Mouse (Mus musculus) monocyte, adult 5-6 weeks (primary cell): Measurements from ENCODE around the gene Fgf12. TPM values are rescaled to one million over a fixed set of nuclear protein-coding genes. Genes with fewer than 3 reads are reported as not detected.

Experiments
- ATAC-seq: fragments of 153-309, 156-312 bp; replicated peaks from 2 replicates; pipeline ENCODE4 v1.8.0; 2017; ENCODE audit warnings: mild to moderate bottlenecking; ENCODE audit not compliant: low TSS enrichment, insufficient number of reproducible peaks, severe bottlenecking, poor library complexity, low FRiP score
- total RNA-seq: library from RNA; stranded (forward); fragments of 200-1000, 200-491, 200-594 nt; gene quantifications from 3 replicates; pipeline ENCODE4 v1.2.3, GENCODE M21; 2017

Gene Fgf12
- total RNA-seq, result not detected in 3 replicates

DNA sequence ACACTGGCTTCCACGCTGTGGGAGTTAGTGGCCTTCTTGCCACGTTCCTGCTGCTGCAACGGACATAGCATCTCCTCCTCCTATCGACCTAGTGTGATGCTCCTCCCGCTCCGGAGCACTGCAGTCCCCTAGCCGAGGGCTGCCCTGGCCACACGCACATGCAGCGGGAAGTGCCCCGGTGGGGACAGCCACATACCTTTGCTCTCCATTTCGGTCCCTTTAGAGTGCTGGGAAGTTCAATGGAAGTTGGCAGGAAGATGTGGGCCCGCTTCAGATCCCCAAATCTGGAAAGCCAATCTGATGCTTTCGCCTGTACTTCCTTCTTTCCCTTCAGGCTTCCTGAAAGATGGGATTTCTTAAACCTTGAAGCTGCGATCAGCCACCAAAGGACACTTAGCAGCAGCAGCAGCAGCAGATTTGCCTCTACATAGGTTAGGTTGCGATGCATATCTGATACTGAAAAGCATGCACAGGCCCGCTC lies at the start of gene Fgf12:
Gene Fgf12, minus strand, starts transcription at position 431 of the 481 bp plus-strand sequence.
- no peak for ATAC-seq

DNA sequence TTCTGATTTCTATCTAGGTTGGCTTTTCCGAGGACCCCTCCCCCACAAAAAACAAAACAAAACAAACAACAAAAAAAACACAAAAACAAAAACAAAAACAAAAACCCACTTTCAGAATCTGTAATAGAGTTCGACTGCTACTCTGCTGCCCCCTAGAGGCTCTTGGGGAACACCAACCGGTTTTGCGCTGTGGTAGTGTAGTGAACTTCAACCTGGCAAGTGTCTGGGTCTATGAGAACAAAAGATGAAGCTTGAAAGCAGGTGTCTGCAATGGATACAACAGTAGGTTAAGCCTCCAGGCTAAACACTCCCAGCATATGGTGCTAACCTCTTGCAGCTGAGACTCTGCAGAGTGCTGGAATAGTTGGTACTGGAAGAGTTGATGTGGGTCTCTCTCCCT lies 40.2 kb upstream of the Fgf12 start:
- ATAC-seq, result no peak

DNA sequence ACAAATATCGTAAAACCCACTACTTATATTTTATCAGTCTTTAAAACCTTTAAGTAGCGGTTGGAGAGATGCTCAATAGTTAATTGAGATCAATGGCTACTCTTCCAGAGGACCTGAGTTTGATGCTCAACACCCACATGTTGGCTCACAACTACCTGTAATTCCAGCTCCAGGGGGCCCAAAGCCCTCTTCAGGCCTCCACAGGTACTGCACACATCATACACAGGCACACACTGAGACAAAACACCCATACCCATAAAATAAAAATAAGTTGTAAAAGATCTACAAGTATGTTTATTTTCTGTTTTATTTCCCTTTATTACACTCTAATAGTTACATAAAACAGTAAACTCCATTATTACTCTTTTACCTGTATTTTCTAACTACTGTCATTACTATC lies 17.4 kb upstream of the Fgf12 start:
- no peak for ATAC-seq

DNA sequence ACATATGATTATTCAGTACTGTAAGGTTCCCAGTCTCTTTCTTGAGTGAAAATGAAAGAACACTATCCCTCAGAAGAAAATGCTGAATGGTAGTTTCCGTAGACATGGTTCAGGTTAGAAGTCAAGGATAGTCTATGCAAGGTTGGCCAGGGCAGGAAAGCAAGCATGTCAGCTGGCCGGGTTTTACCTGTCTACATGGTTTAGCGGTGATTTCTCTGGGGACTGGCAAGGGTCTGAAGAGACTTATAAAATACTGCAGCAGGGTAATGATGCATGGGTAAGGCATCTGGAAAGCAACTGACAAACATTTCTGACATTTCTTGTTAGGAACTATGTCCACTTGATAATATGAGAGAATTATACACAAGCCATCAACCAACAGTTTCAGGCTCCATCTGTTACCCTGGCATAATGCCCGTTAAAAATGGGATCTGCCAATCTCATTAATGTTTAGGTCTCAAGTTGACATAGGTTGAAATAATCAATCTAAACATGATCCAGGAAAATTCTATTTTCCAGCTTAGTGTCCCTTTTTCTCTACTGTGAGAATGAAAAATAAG lies 8.6 kb upstream of the Fgf12 start:
- no peak for ATAC-seq

DNA sequence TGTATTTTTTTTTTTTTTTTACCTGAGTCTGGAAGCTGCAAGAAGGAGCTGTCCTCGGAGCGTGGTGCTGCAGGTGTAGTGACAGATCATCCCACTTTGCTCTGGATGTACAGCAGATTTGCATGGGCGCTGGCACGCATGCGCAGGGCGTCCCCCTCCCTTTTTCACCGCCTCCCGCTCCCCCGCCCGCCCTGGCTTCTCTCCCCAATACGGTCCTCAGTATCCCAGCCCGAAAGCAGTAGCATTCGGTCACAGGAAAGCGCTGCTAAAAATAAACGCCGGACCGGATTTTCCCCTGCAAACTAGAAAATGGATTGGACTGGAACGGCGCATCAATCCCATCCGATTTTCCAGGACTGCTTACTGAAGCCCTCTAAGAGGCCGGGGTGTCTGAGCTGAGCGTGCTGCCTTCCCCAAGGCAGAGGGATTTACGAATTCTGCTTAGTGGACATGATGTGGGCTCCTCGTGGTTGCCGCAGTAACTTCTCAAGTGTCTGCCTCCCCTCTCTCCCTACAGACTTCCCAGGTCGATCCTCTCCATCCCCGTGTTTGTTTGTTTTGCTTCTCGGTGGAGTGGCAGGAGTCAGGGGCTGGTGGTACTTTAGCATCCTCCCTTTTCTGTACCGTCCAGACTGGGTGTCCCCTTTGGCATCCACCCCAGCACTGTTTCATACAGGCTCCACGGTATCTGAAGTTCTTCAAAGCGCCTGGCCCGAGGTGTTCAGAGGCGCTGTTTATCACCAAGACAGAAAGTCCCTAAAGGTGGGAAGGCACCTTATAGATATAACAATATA lies 453 bp upstream of the Fgf12 start:
- no peak for ATAC-seq

DNA sequence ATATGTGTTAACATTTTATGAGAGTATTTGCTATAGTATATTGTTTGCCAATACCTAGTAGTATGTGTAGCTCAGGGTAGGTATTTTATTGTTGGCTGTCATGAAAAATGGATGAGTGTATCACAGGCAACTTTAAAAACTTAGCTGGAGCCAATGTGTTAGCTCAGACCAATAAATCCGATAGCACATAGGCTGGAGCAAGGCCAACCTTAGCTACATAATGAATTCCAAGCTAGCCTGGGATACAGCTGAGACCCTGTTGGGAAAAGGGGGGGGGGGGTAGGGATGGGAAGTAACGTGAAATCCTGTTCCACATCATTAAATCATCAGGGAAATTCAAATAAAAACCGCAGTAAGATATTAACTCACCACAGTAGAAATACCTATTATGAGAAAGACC lies 18.4 kb downstream of the Fgf12 start:
- ATAC-seq, result no peak

DNA sequence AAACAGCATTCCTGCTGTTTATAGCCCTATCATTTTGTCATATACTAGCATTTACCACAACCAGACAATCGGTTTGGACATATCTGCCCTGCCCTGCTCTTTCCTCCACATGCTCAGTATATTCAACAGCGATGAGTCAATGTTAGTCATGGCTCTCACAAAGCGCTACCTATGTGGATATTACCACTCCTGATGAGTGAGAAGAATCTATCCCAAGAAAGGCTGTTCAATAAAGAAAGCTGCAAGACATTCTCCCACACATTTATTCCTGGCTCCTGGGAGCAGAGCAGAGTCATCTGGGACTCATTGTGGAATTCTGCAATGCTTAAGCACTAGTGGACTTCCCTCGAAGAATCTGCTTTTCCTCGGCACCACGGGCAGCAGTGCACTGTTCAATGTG lies 26.1 kb downstream of the Fgf12 start:
- ATAC-seq, result no peak

DNA sequence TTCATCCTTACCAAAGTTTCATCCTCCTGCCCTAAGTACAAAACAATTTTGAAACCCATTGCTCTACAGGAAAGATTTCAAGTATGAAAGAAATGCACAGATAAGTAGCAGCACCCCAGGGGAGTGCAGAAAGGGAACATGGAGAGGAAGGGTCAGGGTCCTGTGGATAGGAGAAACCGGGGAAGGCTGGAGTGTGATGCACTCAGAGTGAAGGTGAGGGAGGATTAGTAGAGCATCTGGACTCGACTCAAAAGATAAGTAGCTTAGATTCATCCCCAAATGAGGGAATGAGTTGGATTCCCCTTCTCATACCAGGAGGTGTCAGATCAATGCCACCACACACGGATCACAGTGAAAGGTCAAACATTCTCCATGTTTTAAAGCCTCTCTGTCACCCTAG lies 46.2 kb downstream of the Fgf12 start:
- ATAC-seq, result no peak

DNA sequence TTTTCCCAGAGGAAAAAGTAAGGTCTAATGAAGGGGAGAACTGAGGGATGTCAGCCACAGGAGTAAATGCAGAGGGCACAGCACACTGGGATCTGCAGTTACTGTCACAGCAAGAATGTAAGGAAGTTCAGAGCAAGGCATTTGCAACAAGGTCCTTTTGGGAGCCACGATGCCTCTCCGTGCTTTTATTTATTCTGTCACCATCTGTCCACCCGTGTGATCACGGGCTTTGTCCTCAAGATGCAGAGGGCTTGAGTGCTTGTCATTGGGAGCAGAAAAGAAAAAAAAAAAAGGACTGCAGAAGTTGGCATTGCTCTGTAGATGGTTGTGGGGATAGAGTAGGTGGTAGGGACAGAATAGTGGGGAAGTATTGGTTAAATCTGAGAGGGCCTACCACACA lies 52.5 kb downstream of the Fgf12 start:
- ATAC-seq, result no peak

DNA sequence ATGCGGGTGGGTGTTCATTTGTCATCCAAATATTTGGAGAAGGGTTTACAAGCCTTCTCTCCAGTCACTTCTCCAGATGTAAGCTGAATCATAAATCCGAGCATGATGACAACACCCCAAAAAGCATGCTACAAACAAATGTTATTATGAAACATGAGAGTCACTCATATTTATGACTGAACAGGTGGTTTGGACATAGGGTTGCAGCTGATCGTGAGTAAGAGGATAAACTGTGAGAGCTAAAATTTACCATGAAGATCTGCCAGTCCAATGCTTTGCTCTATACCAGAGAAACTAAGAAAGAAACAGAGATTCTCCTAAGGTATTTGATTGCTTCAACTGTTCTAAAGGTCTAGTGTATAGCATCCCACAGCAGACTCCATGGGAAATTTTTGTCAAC lies 56.0 kb downstream of the Fgf12 start:
- no peak for ATAC-seq

DNA sequence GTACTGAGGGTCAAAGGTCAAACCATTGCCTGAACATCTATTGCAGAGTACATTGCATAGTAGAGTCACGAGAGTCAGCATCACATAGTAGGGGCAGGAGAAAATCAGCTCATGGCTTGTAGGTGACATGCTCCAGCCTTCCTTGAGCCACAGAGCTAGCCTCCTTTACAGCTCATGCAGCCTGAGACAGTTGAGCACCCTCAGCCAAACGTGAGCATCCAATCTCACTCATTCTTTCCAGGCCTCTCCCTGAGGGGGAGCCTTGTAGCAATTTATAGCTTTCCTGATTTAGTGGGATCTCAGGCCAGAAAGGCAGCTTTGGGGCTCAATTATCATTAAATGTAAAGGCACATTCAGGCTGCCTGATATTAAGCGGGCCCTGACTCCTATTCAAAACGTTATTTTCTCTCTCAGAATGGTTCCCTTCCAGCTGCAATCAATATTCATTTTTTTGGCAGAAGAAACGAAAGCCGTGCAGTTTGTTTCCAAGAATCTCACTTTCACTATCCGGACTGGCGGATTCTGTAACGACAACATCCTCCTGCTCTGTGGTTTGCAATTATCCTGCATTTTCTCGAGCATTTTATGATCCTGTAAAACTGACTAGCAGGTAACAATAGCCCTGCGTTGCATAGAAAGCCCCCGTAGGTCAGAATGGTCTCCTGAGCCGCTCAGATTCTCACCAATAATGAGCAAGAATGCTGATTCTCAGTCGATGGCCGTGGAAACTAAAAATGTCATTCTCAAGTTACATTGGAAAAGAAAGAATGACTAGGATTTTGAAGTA lies 58.6 kb downstream of the Fgf12 start:
- ATAC-seq, result no peak

DNA sequence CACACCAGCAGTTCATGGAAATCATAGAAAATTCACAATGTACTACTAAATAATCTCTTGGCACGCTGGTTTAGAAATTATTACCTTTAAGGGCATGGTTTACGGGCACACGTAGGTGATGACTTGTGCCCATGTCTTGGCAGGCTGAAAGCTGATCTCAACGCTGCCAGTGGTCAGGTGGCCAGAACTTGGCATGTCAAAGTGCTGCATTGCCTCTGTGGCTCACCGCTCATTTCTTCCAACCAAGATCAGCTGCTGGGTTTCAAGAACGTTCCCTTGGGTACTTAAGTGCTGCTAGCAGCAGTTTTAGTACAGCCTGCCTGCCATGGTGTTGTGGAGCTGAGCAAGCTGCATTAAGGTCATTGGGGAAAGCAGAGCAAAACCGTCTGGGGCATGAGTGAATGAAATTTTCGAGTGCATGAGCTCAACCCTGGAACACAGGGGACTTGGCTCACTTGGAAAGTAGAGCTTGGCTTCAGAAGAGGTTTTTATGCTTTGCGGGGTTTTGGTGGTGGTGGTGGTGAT lies 63.9 kb downstream of the Fgf12 start:
- no peak for ATAC-seq

DNA sequence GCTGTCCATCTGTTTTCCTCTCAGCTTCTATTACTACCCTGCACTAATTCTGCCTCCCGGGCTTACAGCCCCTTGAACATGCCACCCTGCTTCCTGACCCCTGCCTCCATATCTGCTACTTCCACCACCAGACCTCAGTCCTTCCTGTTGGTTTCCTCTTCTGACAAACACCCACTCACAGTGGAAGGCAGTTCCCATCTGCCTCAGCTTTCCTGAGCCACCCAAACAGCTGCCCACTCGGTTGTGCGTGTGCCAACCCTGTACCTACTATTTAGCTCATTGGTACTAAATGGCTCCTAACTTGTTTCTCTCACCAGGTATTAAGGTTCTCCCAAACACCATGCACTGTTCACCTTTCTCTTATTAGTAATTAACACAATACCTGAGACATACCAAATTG lies 71.2 kb downstream of the Fgf12 start:
- no peak for ATAC-seq

DNA sequence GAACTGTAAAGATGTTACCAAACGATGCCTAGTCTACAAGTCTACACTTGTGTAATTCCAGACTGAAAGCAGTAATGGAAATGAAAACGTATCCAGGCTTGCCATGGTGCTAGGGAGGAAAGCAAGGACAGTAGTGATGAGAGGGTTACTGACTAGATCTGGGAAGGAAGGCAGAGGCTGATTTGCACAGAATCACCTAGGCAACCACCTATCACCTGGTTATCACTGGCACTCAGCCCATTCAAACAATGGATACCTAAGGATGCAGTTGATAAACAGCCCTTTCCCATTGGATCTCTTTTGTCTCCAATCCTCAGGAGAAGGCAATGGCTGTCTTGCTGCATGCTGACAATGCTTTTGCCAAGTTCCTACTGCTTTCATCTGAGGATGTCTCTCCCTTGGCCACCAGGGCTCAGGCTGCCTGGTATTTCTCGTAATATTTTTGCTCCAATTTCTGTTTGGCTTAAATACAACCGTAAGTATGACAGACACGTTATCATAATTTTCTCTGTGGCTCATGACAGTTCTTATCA lies 84.0 kb downstream of the Fgf12 start:
- ATAC-seq, result no peak

DNA sequence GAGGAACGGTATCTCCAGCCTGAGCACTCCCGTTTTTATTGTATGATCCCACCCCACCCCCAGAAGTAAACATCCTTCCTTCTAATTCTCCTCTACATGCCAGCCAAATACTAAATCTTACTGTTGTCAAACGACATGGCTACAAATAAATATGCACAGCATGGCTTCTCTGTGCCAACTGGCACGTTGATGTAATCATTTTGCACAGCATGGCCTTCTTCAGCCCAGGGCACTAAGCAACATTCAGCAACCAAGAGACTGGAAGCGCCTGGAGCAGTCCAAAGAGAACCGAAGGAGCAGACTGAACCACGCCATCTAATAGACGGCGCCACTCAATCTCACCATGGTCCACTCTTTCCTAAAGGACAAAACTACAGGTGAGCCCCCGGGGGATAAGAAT lies 100.2 kb downstream of the Fgf12 start:
- no peak for ATAC-seq

DNA sequence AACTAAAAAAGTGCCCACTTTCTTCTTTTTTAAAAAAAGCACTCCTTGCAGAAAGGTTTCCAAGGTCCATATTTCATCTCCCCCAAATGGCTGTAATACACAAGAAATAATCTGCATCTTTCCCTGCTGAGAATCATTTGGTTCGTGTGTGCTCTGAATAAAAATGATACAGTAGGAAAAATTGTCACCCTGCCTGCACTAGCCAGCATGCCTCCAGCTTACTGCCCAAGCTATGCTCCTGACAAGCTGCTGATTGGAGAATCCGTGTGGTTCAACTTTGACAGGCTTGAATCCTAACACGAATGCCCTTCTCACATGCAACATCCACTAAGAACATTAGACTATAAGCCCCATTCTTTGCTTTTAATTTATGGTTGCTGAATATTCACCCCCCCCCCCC lies 102.3 kb downstream of the Fgf12 start:
- no peak for ATAC-seq

DNA sequence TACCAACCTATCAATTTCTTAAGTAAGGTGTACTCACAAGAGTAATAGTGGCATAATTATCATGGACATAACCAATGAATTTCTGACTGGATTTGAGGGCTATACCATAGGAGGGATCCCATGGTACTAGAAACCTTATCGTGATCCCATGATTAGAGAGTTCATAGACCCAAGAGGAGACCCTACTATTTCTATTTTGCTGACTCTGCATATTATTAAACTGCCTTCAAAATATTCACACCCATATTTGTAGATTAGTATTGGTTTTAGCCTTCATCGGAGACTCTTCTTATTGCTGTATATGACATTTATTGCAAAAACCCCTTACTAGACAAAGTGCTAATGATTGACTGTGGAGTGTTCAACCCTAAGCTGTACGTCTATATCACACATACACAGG lies 107.8 kb downstream of the Fgf12 start:
- no peak for ATAC-seq

DNA sequence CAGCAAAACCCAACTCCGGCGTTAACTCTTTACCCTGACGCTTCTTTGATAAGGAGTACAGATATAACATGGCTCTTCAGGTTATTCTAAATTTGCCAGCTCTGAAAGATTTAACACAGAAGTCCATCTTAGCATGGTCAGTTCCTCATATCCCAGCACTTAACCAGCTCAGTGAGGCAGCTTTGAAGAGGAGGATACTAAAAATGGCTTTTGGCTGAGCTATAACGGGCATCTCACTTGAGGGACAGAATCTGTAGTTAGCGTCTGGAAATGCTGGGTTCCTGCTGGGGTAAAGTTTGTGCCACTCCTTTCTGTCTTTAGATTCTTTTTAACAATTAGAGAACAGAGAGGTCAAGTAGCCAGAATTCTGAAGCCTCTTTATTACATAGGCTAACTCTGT lies 121.1 kb downstream of the Fgf12 start:
- no peak for ATAC-seq

DNA sequence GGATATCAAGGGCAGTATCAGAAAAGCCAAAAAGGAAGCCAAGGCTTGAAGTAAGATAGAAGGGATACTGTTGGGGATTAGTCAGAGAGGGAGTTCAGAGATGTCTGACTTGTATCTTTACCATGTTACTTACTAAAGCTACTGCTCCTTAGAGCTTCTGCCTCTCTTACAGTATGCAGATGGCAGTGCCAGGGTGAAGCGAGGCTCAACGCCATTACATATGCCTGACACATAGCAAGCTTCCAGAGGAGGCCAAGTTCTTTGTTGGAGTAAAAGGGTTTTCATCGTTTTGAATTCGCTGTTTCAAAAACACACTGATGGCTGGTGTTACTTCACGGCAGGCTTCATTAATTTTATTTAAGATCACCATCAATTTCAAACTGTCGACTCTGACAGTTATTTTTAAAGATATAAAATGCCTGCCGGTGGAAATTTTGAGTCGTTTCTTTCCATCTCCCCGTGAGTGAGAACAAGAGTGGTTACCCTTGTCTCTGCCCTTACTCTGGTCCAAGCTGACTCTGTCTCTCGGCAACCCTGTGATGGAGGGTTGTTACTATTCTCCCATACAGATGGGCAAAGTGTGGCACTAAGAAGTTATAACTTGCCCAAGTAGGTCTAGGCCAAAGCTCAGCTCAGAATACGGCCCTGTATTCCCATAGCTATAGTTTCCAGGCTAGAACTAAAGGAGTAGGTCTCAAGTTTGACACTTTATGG lies 121.9 kb downstream of the Fgf12 start:
- ATAC-seq, result no peak
